Mouse (Mus musculus) urinary bladder, postnatal 36 days (tissue): ENCODE measurements around the gene 1110059E24Rik.
"Not testable (repeated sequence)": the region's sequence is repeated elsewhere in the genome, so short reads cannot be mapped to it uniquely, and the experiment has no call there.

ENCODE experiments used
- DNase-seq, 2 experiments: peaks; one replicate each; pipeline ENCODE4 v3.0.0; 2022; ENCODE audit warnings: low spot score in 2 of 2, mixed read lengths in 1 of 2

The 1110059E24Rik gene

GRCm38 (mm10) chr19:21652285-21653171, at the start of gene 1110059E24Rik:
Gene 1110059E24Rik, minus strand, starts transcription at chr19:21652976.
- DNase-seq: peak; percentile 93 to 97

DNA sequence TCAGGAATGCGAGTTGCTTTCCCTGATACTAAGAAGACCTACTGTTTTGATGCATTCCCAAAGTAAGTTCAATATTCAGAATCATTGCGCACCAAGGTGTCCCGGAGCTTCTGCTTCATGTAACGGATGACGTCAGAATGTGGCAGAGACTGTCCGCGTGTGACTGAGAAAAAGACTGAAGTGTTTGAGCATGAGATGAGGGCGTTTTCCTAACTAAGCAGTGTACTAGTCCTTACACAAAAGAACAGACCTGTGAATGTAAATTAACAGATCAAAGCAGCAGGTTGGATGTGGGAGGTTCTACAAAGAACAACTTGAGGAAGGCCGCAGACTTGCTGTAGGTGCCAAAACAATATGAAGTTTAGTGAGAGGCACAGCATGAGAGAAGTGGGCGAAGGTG, 28.2 kb upstream of the 1110059E24Rik start:
- DNase-seq: no peak

- DNase-seq: no peak
Observed at GRCm38 (mm10) chr19:21680091-21680490, 27.3 kb upstream of the 1110059E24Rik start.

GRCm38 (mm10) chr19:21674354-21675096, 21.7 kb upstream of the 1110059E24Rik start:
- no peak for DNase-seq

GRCm38 (mm10) chr19:21669650-21670049, 16.9 kb upstream of the 1110059E24Rik start:
- DNase-seq: no peak

GRCm38 (mm10) chr19:21663756-21664456, 11.1 kb upstream of the 1110059E24Rik start:
- no peak for DNase-seq

- DNase-seq: no peak
Observed at GRCm38 (mm10) chr19:21660734-21661133, 8.0 kb upstream of the 1110059E24Rik start.

GRCm38 (mm10) chr19:21654788-21655187, 2.0 kb upstream of the 1110059E24Rik start:
- DNase-seq: no peak

- peak; percentile 44 to 53 for DNase-seq
Observed at GRCm38 (mm10) chr19:21653172-21653981, 601 bp upstream of the 1110059E24Rik start, which contains the start of gene Abhd17b. Gene Abhd17b, plus strand, starts transcription at chr19:21653185.

DNA sequence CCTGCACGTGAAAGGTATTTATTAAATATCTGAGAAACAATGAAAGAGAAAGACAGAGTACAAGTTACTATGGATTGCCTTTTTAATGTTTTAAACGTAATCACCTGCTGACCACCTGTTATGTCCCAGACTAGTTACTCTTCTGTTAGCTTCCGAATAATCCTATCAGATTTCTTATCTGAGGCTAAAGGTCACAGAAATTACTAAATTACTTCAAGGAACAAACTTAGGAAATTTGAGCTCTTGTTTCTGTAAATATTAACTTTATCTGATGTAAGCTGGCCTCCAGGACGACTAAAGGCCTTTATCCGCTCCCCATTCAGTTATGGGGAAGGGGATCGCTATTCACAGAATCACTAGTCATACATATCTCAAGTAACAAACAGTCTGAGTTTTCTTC, 1.1 kb downstream of the 1110059E24Rik start:
- no peak for DNase-seq

DNA sequence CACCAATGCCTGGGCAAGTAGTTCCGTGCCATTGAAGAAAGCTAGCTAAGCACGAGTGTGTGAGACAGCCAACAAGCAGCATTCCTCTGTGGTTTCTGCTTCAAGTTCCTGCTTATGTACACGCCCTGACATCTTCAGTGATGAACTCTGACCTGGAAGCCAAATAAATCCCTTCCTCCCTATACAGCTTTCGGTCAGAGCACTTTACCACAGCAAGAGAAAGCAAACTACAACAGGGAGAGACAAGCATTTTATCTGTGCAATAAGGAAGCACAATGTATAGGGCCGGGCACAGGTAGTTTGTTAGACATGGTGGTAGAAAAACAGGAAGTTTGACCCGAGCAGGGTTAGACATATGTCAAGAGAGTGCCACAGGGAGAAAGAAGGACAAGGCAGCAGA, 6.6 kb downstream of the 1110059E24Rik start:
- DNase-seq: peak; percentile 18 to 25

DNA sequence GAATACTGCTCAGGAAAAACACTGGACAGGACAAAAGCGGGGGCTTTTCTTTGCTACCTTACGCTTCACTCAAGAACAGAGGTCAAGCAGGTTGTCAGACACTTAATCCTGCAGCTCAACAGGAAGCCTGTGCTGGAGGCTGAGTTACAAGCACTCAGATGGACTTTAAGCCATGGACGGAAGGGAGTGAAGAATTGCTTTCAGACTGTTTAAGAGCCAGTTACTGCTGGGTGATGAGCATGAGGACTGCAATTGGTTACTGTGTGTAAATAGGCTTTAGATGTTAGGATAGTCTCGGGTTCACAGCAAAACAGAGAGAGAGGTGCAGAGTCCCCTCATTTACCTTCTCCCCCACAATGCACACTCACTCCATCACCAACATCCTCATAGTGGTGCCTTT, 7.5 kb downstream of the 1110059E24Rik start:
- DNase-seq: no peak

DNA sequence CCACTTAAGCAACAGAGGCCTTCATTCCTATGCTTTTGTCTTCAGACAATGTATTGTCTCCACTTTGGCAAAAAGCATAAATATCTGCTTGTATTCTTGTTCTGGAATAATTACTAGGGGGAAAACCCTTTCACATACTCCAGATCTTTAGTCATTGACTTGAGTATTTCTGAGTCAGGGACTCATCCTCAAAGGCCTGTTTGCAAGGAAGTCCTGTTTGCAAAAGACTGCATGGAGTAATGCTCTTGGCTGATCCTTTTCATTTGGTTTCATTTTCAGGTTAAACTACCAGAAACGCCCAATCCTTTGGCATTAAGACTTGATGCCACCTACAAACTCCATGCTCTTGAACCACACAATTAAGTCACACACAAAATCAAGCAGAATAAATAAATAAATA, 8.8 kb downstream of the 1110059E24Rik start:
- no peak for DNase-seq

GRCm38 (mm10) chr19:21637672-21638071, 15.1 kb downstream of the 1110059E24Rik start:
- no peak for DNase-seq

DNA sequence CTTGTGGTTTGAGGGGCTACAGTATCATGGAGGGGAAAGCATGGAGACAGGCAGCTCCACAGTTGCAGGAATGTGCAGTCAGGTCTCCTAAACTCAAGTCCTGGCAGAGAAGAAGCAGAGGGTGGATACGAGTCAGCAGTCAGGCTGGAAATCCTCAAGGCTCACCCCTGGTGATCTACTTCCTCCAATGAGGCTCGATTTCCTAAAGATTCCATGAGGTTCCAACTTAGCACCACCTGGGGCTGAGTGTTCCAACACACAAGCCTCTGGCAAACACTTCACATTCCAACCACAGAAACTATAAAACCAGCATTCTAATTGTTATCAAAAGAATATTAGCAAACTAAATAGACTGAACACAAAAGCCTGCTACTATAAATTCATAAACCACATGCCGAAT, 15.9 kb downstream of the 1110059E24Rik start:
- DNase-seq: no peak

- DNase-seq: no peak
Observed at GRCm38 (mm10) chr19:21635406-21635805, 17.4 kb downstream of the 1110059E24Rik start.

DNA sequence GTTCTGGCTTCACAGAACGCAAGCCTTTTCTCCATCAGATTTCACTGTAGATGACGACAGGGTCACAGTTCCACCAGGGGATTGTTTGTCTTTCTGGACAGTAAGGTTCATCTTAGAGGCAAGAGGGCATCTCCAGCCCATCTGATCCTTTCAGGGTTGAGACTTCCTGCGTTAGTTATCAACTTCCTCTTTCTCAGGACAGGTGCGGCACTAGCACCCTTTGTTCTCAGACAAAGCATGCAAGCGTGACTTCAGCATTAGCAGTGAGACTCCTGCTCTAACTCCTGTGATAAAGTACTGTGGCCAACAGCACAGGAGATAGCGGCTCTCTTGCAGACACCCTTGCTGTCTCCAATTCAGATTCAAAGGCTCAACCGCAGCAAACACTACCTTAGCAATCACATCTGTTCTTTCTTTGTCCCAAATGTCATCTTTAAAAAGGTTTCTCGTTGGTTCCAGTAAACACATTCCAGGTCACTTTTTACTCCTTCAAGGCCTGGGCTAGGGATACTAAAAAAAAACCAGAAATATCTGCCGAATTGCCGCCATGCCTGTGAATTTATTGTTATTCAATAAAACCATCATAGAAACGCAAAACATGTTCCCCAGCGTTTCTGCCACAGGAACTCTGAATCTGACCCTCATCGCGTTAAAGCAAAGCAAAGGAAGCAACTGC, 22.0 kb downstream of the 1110059E24Rik start:
- no peak for DNase-seq

- DNase-seq: no peak
Observed at GRCm38 (mm10) chr19:21629501-21629900, 23.3 kb downstream of the 1110059E24Rik start.

GRCm38 (mm10) chr19:21629030-21629429, 23.7 kb downstream of the 1110059E24Rik start:
- DNase-seq: no peak

GRCm38 (mm10) chr19:21628440-21628839, 24.3 kb downstream of the 1110059E24Rik start:
- not testable (repeated sequence) for DNase-seq
